ENCODE assay signal across 8 mouse cellular contexts in the genomic region with DNA sequence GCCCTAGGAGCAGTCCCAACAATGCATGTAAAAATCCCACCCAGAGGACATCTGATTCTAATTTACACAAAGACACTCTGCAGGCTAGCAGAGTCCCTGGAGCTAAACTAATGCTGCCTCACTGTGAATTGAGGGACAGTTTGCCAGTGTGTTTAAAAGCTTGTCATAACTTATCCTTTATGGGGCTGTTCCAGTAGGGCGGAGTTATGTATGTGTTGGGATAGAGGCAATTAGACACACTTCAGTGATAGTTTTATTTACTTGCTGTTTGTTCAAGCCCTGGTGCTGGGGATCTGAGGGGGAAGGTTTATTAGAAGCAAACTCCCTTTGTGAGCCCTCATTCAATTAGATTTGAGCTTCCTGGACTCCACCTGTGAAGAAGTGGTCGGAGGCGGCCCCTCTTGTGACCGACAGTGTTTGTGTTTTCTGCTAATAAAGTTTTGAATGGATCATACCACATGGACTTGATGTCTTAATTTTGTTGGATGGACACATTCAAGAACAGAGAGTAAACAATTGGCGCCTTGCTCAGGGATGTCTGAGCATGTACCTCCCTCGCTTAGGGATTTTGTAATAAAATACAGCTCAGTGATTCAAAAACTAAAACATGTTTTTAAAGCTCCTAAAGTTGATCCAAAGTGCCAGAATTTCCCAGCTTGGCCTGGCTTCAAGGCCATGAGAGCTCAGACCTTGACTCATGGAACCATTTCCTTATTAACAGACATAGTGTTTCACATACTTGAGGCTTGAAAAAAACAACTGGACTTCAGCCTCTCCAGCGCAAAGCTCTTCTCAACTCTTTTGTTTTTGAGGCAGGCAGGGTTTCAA.
DNase-seq lines count a peak whose midpoint lies in the region; ATAC-seq and TF ChIP-seq lines count a peak whose summit lies in the region.

No protein-coding gene starts in this region.

- peak; percentile 86 for ATAC-seq in limb, embryonic 11.5 days (ENCODE audit: insufficient number of reproducible peaks, low FRiP score, low TSS enrichment, low read depth)
- ATAC-seq in monocyte, adult 5-6 weeks (replicated peaks; ENCODE audit: insufficient number of reproducible peaks, low FRiP score, low TSS enrichment, poor library complexity, severe bottlenecking) = no peak

- DNase-seq in adrenal gland, postnatal 10 days = peak; percentile 62
- peak; percentile 48 for DNase-seq in heart, postnatal 4 days
- peak; percentile 66 for DNase-seq in limb, embryonic 11.5 days (ENCODE audit: low spot score)
- peak; percentile 74 for DNase-seq in ovary, adult 18-20 months (ENCODE audit: low spot score)
- DNase-seq in spleen, postnatal 4 days (ENCODE audit: low spot score in 2 of 2) = no peak
- no peak for DNase-seq in left cerebral cortex, postnatal 14 days (ENCODE audit: low spot score in 2 of 2)

- peak; percentile 36; the same call in 1 of the 2 replicates for TF ChIP-seq POLR2A in embryonic fibroblast, embryonic 13.5 days (IDR thresholded peaks at IDR 0.05; ENCODE audit: low read depth, low read length)

- WGBS in limb, embryonic 11.5 days = 35% methylated on average over 7 of the region's 7 CpGs

- H3K9me3 ChIP-seq in limb, embryonic 11.5 days (ENCODE audit: control insufficient read depth, low read length) = no peaks in the 10 kb centered on the region; the same call in 1 of the 2 replicates

- TF ChIP-seq CTCF in embryonic fibroblast, embryonic 13.5 days (IDR thresholded peaks at IDR 0.05; ENCODE audit: borderline replicate concordance, insufficient read depth, low read length) = no peak

- no peak overlapping the region for H3K4me3 ChIP-seq in embryonic fibroblast, embryonic 13.5 days (ENCODE audit: insufficient read depth, low read length)
- H3K4me3 ChIP-seq in limb, embryonic 11.5 days (ENCODE audit: low read depth, low read length) = no peak overlapping the region

- peaks cover 9% of the 10 kb centered on the region for H3K4me1 ChIP-seq in embryonic fibroblast, embryonic 13.5 days (ENCODE audit: control insufficient read depth, insufficient read depth, low read length)
- peaks cover 10% of the 10 kb centered on the region; the same call in 1 of the 2 replicates for H3K4me1 ChIP-seq in limb, embryonic 11.5 days (ENCODE audit: control insufficient read depth, insufficient read depth, low read length)

- intact Hi-C loops in left cerebral cortex, postnatal 14 days (cut with DNase I) = no loop called here

- H3K27ac ChIP-seq in embryonic fibroblast, embryonic 13.5 days (ENCODE audit: insufficient read depth, low read length) = peak overlapping the region; percentile 100
- peak overlapping the region; percentile 52; the same call in 1 of the 2 replicates for H3K27ac ChIP-seq in limb, embryonic 11.5 days (replicated peaks; ENCODE audit: low read depth, low read length)

- H3K9ac ChIP-seq in limb, embryonic 11.5 days (ENCODE audit: low read length) = no peak overlapping the region

- H3K27me3 ChIP-seq in limb, embryonic 11.5 days (ENCODE audit: control insufficient read depth, insufficient read depth, low read length) = no peaks in the 10 kb centered on the region

- H3K36me3 ChIP-seq in limb, embryonic 11.5 days (ENCODE audit: control insufficient read depth, insufficient read depth, low read length) = no peaks in the 10 kb centered on the region

- no peak overlapping the region for H3K4me2 ChIP-seq in limb, embryonic 11.5 days (ENCODE audit: low read depth, severe bottlenecking)

Comparison
In these comparisons a context has a peak if more than half of its experiments do, and no peak if none do; other contexts are left out.
1. DNase-seq: peak in adrenal gland, postnatal 10 days (single experiment), heart, postnatal 4 days (single experiment), limb, embryonic 11.5 days (single experiment) and ovary, adult 18-20 months (single experiment); none in spleen, postnatal 4 days (0 of 2) and left cerebral cortex, postnatal 14 days (0 of 2).